Mouse (Mus musculus) megakaryocyte, embryonic 14.5 days (primary cell): ENCODE measurements at regions not wholly inside any gene's neighbourhood (a gene's known extent, or its start where the extent isn't known, plus 50 kb on each side); places are given as distances from the start of the nearest gene placed in this dataset.

Source experiments
- FLI1 ChIP-seq: IDR thresholded peaks from 2 replicates; pipeline ENCODE4 v1.6.1; 2012; ENCODE audit warnings: low read length, inconsistent platforms, mixed read lengths
- GATA1 ChIP-seq: IDR thresholded peaks from 3 replicates; pipeline ENCODE4 v1.6.1; 2012; ENCODE audit warnings: mixed read lengths, low read length, inconsistent platforms, borderline replicate concordance

DNA sequence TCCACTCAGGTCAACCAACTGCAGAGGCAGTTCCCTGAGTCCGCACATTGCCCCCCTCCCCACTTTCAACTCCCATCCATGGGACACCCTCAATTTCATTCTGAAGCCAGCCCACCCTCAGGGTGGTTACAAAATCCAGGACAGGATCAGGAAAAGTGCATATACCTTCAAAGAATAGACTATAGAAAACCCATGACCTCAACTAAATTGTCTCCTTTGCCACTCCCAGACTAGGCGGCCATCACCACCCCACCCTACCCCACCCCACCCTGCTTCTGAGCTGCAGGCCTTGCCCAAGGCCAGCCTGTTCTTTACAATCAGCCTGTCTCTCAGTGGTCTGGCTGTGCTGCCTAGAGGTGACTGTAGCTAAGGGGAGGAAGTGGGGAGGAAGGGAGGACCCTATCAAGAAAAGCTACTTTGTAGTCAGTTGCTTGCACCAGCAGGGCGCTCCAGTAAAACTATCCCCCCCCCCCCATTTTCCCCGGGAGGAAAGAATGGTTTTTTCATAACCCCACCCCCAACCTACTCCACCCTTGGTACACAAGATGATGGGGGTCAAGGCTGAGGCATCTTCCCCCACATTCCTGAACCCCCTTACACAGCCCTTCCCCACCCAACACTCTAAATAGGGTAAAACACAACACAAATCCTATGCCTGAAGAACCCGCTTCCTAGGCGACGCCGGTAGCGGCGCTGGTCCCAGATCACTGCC lies 490.9 kb downstream of the Prss52 start:
- no peak for TF ChIP-seq GATA1
- TF ChIP-seq FLI1, result no peak
